Mouse (Mus musculus): ENCODE data around the gene Rnf20. TPM values are rescaled to one million over a fixed set of nuclear protein-coding genes. Genes with fewer than 3 reads are reported as not detected.
A peak's percentile ranks its signal among the peaks of the same experiment; 100 is the strongest.

Gene Rnf20
- total RNA-seq, 2 experiments from 2014 or later = 79.6 to 80.6 TPM

DNA sequence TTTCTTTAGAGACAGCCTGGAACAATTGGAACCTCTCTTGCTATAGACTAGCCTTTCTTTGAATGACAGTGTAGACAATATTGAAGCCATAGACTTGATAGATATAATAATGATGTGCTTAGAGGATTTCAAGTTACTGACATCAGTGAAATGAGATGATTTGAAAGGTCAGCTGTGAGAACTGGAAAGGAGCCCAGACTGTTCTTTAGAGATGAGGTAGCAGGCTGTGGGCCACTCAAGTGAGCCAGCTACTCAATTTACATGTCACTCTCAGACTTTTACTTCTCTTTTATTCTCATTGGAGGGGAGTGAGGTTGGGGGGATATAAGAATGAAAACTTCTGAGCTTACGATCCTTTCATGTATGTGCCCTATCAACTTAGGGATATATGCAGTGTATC, 27.6 kb downstream of the Rnf20 start:
- no peak for DNase-seq (ENCODE audit: low spot score in 2 of 2)

DNA sequence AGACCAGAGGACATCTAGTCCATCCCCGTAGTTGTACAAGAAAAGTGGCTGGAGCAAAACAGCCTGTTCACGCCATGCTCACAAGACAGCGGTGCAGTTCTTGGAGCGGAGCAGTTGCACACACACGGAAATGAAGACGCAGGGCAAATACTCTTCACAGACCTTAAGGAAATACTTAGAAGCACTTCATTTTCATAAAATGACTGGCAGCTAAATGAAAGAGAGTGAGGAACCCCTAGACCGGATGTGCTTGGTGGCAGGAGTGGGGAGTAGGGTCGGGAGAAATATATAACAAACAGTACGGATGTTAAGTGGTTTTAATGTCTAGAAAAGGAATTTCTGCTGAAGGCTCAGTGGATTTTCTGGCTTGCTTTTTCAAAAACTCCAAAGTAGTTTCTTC, 29.9 kb downstream of the Rnf20 start:
- no peak for DNase-seq (ENCODE audit: low spot score in 2 of 2)

DNA sequence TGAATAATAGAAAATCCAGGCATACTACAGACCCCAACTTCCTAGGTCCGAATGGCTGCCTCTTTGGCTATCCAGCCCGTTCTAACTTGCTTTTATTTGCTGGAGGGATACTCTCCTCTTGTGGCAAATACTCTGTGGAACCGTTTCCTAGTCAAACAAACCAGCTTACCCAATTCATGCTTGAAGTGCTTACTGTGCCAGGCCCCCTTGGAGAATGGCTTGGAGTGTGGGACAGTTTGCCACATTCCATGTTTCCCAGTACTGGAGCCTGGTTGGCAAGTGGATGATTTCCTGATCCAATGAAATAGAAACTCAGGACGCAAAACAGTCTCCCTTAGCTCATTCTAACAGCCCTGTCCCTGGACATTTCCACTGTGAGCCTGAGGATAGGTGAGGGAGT, 30.4 kb downstream of the Rnf20 start:
- peak in 1 of 2 experiments; percentile 19 for DNase-seq (ENCODE audit: low spot score in 2 of 2)

DNA sequence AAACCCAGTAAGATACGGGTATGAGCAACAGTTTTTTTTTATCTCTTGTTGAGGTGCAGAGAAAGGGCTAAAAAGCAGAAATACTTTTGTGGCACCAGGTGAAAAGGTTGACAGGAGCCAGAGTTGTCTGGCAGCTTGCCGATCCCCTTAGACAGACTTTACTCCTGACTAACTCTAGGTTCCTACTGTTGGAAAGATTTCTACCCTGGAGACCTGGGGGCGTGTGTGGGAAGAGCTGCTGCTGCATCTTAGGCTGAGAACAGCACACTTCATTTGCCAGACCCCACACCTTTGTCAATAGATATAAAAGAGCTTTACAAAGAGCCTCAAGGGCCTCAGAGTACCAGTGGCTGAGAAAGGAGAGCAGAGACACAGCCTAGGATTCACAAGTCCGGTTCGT, 33.0 kb downstream of the Rnf20 start:
- DNase-seq (ENCODE audit: low spot score in 2 of 2) = no peak

GRCm38 (mm10) chr4:49676071-49676470, 44.3 kb downstream of the Rnf20 start:
- DNase-seq (ENCODE audit: low spot score in 2 of 2) = no peak

- DNase-seq (ENCODE audit: low spot score in 2 of 2) = no peak
Measured at GRCm38 (mm10) chr4:49676790-49677189, 45.0 kb downstream of the Rnf20 start.

- no peak for DNase-seq (ENCODE audit: low spot score in 2 of 2)
Measured at GRCm38 (mm10) chr4:49680171-49680875, 48.5 kb downstream of the Rnf20 start.

DNA sequence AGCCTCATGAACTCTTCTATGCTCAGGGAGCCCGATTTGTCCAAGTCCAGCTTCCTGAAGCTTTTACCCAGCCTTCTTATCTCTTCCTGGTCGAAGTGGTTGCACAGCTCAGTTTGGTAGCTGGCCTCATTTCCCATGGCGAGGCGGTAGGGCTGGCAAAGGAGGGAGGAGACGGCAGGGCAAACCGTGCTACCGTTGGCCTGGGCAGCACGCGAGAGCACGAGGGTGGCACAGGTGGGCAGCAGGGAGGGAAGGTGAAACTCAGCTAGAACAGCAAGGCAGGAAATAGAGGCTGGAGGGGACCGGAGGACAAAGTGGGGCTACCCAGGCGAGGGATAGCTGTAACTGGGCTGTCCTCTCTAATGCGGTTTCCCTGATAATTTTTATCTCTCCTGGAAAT, 50.0 kb downstream of the Rnf20 start, which contains the start of gene Ppp3r2:
Gene Ppp3r2 (minus strand): TSS at position 213 of the 400 bp plus-strand sequence.
- no peak for DNase-seq (ENCODE audit: low spot score in 2 of 2)

DNA sequence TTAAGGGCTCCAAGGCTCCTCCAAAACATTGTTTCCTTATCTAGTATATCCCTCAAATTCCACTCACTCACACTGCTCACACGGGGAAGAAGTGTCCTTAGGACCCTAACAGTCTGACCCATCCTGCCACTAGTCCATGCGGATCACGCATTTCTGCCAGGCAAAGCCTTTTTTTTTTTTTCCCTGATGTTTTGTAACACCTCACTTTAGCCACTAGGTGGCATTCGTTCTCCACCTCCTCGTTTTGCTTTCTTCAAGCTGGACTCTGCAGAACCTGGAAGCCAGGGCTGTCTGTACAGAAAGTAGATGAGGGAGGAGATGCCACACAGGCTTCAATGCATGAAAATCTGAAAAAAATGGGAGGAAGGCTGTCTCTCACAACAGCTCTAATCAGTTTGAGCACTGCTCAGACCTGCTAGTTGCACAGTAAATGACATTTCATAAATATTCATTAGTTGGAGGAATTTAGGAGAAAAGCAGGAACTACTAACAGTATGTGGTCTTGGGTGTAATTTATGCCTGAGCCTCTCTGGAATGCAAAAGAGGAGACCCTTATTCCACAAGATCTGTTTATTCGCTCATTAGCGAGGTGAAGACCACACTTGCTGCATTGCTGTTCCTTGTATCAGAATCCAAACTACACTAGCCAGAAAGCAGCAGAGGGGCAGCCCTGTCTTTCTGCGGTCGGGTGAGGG, 56.9 kb downstream of the Rnf20 start:
- peak; percentile 55 to 73 for DNase-seq (ENCODE audit: low spot score in 2 of 2)

GRCm38 (mm10) chr4:49691405-49692194, 59.8 kb downstream of the Rnf20 start:
- DNase-seq (ENCODE audit: low spot score in 2 of 2) = no peak

Other genes starting within 250 kb of the Rnf20 start
- gene Acnat2, start 223.9 kb upstream of the Rnf20 start, total RNA-seq (2021) = not detected
- 1 to 10 TPM in 1 of 2 experiments, under 1 TPM in 1; 0.57 to 1.1 TPM for gene Acnat1, start 158.1 kb upstream of the Rnf20 start, total RNA-seq (2021)
- under 1 TPM; 0.18 to 0.27 TPM for gene Baat, start 125.4 kb upstream of the Rnf20 start, total RNA-seq (2021)
- 10 to 100 TPM; 33.5 to 35.6 TPM for gene Mrpl50, start 110.9 kb upstream of the Rnf20 start, total RNA-seq (2021)
- 10 to 100 TPM; 16.7 to 18.3 TPM for gene Zfp189, start 110.8 kb upstream of the Rnf20 start, total RNA-seq (2021)
- gene Aldob, start 82.5 kb upstream of the Rnf20 start, total RNA-seq (2021) = 1 to 10 TPM; 1.5 to 1.6 TPM
- gene Tmem246, start 34.1 kb upstream of the Rnf20 start, total RNA-seq (2021) = 10 to 100 TPM; 76.8 to 80.3 TPM
- gene Ppp3r2, start 50.0 kb downstream of the Rnf20 start, total RNA-seq (2021) = 1 to 10 TPM; 1.5 to 1.8 TPM
- 10 to 100 TPM; 81.5 to 84.2 TPM for gene Grin3a, start 213.7 kb downstream of the Rnf20 start, total RNA-seq (2021)

Measured in layer of hippocampus, postnatal 10 days (tissue).